Mouse (Mus musculus) midbrain, embryonic 13.5 days (tissue): ENCODE measurements around the gene Izumo1r. TPM values are rescaled to one million over a fixed set of nuclear protein-coding genes. Genes with fewer than 3 reads are reported as not detected.

ENCODE experiments used
- ATAC-seq: fragments of 200-750 bp; cut with Nextera tagmentation; 2 replicates; pipeline ENCODE4 v1.8.0; 2017; ENCODE audit warnings: mild to moderate bottlenecking, moderate TSS enrichment, moderate library complexity
- H3K27ac ChIP-seq: fragments of 300-500 bp; sonication (generic); 2 replicates; pipeline ENCODE4 v1.5.1; 2015; ENCODE audit warnings: inconsistent platforms, mild to moderate bottlenecking, moderate library complexity
- H3K27me3 ChIP-seq: fragments of 300-500 bp; sonication (generic); 2 replicates; pipeline ENCODE4 v1.6.1; 2015; ENCODE audit warnings: mild to moderate bottlenecking, inconsistent platforms
- H3K36me3 ChIP-seq: fragments of 300-500 bp; sonication (generic); 2 replicates; pipeline ENCODE4 v1.6.1; 2015; ENCODE audit warnings: mild to moderate bottlenecking, inconsistent platforms
- H3K4me1 ChIP-seq: fragments of 300-500 bp; sonication (generic); replicated peaks from 2 replicates; pipeline ENCODE4 v1.6.1; 2015; ENCODE audit warnings: inconsistent platforms
- H3K4me2 ChIP-seq: fragments of 300-500 bp; sonication (generic); replicated peaks from 2 replicates; pipeline ENCODE4 v1.6.1; 2015; ENCODE audit warnings: moderate library complexity, mild to moderate bottlenecking, inconsistent platforms
- H3K4me3 ChIP-seq: fragments of 300-500 bp; sonication (generic); replicated peaks from 2 replicates; pipeline ENCODE4 v1.5.1; 2015; ENCODE audit warnings: mild to moderate bottlenecking, inconsistent platforms
- H3K9ac ChIP-seq: fragments of 300-500 bp; sonication (generic); replicated peaks from 2 replicates; pipeline ENCODE4 v1.6.1; 2015; ENCODE audit warnings: mild to moderate bottlenecking, inconsistent platforms
- H3K9me3 ChIP-seq: fragments of 300-500 bp; sonication (generic); 2 replicates; pipeline ENCODE4 v1.6.1; 2016; ENCODE audit warnings: mild to moderate bottlenecking, inconsistent platforms
- WGBS: fragments of 180-500 bp; shearing (Covaris S2); methylation state at CpG from one replicate; pipeline ENCODE4 v1.1.7; 2015; 5-methylcytosine and 5-hydroxymethylcytosine counted together
- polyA plus RNA-seq: library from polyadenylated mRNA; unstranded; fragments of >200 nt; fragmentation: Nextera tagmentation; extraction: Ambion mirVana; gene quantifications from 2 replicates; pipeline ENCODE4 v1.2.1, GENCODE M21; 2015

Gene Izumo1r
- not detected in 2 replicates for polyA plus RNA-seq

DNA sequence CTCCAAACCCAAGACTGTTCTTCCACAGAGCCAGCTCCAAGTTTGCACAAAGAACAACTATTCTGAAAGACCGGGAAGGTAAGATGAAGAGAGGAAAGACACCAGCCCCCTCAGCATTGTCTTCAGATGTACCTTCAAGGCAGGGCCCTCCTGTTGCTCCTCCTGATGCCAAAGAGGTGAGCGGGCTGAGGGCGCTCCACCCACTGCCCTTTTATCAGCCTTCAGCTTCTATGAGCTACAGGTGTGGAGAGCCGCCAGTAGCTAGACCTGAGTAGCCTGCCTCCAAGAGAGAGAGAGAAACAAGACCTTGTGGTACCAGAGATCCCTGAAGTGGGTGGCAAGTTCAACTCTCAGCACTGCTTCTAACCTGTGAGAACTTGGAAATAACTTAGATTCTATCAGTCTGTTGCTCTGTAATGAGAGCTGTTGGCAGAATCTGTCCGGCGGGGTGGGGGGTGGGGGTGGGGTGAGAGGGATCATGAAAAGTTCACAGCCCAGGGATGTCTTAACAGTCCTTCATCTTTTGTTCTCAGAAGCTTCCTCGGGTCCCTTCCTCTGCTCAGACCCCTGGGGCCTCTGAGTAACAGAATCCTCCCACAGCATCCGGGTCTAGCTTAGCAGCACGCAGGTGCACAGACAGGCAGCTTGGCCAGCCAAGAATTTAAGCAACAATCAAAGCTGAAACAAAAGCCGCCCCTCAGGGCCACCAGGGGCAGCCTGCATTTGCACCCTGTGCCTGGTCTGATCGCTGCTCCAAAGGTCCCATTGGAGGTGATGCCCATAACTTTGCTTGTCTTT is at the start of gene Izumo1r:
TSS of gene Izumo1r (minus strand) at position 369 of the 798 bp plus-strand sequence.
- H3K9ac ChIP-seq, result no peak within 1 kb of the TSS
- no peaks in the 10 kb centered on the region for H3K27me3 ChIP-seq
- H3K4me3 ChIP-seq, result no peak within 1 kb of the TSS
- WGBS, result 39% methylated on average over 11 of the region's 11 CpGs
- H3K27ac ChIP-seq, result no peak within 1 kb of the TSS
- H3K4me2 ChIP-seq, result no peak within 1 kb of the TSS
- H3K4me1 ChIP-seq, result peaks cover 21% of the 10 kb centered on the region
- ATAC-seq, result peak; percentile 44; the same call in 1 of the 2 replicates
- H3K36me3 ChIP-seq, result no peaks in the 10 kb centered on the region
- H3K9me3 ChIP-seq, result no peaks in the 10 kb centered on the region

DNA sequence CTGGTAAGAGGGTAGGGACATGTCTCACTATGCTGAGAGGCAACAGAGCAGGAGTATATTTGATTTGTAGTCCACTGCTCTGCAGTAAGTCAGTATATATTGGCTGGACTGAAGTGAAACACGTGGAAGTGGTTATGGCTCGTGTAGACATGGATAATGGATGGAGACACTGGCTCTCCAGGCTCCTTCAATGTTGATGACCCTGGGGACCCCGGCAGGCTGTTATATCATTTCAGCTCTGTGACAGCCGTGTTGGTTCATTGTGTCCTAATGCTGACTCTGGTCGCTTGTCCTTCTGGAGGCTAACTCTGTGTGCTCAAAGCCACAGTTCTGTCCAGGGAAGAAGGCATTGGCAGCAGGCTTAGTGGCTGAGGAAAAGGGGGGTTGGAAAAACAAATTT is 47.3 kb upstream of the Izumo1r start:
- H3K4me1 ChIP-seq, result peaks cover 17% of the 10 kb centered on the region
- no peak overlapping the region for H3K9ac ChIP-seq
- no peak overlapping the region for H3K4me2 ChIP-seq
- H3K9me3 ChIP-seq, result no peaks in the 10 kb centered on the region; the same call in 1 of the 2 replicates
- no peaks in the 10 kb centered on the region for H3K27me3 ChIP-seq
- no peak overlapping the region for H3K27ac ChIP-seq
- H3K36me3 ChIP-seq, result no peaks in the 10 kb centered on the region
- 51% methylated on average over 5 of the region's 5 CpGs for WGBS
- H3K4me3 ChIP-seq, result no peak overlapping the region
- no peak for ATAC-seq

DNA sequence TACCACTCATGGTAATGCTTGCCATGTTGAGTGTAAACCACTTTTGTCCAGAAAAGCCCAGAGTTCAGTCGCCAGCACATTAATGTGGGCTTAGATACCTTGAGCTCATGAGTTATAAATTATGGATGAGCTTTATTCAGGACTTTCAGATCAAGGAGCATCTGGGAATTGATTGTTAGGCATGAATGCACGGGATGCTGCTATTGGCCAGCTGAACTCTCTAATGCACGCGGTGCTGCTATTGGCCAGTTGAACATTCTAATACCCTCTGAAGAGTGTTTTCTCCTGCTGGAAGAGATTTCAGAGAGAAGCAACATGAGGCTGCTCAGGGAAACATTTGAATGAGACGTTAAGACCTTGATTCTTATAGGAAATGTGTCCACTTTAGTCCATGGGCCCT is 45.1 kb upstream of the Izumo1r start:
- H3K9ac ChIP-seq, result no peak overlapping the region
- WGBS, result 37% methylated on average over 5 of the region's 5 CpGs
- H3K36me3 ChIP-seq, result no peaks in the 10 kb centered on the region
- no peak overlapping the region for H3K4me3 ChIP-seq
- H3K4me2 ChIP-seq, result no peak overlapping the region
- no peaks in the 10 kb centered on the region; the same call in 1 of the 2 replicates for H3K9me3 ChIP-seq
- peak; percentile 84 for ATAC-seq
- no peaks in the 10 kb centered on the region for H3K27me3 ChIP-seq
- H3K27ac ChIP-seq, result no peak overlapping the region
- H3K4me1 ChIP-seq, result peaks cover 17% of the 10 kb centered on the region

DNA sequence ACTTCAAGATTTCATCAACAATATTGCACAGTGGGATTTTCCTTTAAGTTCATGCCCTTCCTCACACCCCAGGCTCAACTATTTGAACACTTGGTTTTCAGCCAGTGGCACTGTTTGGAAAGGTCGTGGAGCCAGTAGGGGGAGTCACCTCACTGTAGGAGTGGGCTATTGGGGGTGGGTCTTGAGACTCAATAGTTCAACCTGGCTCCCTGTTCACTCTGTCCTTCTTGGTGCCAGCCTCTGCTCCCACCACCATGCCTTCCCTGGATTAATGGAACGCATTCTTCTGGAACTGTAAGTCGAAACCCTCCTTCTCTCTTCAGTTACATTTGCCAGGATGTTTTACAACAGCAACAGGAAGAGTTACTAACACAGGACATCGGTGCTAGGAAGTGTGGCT is 42.9 kb upstream of the Izumo1r start:
- H3K4me1 ChIP-seq, result peaks cover 17% of the 10 kb centered on the region
- no peaks in the 10 kb centered on the region; the same call in 1 of the 2 replicates for H3K9me3 ChIP-seq
- H3K27ac ChIP-seq, result no peak overlapping the region
- no peak for ATAC-seq
- WGBS, result 81% methylated on average over 4 of the region's 4 CpGs
- H3K9ac ChIP-seq, result no peak overlapping the region
- no peak overlapping the region for H3K4me2 ChIP-seq
- no peak overlapping the region for H3K4me3 ChIP-seq
- H3K36me3 ChIP-seq, result no peaks in the 10 kb centered on the region
- H3K27me3 ChIP-seq, result no peaks in the 10 kb centered on the region

DNA sequence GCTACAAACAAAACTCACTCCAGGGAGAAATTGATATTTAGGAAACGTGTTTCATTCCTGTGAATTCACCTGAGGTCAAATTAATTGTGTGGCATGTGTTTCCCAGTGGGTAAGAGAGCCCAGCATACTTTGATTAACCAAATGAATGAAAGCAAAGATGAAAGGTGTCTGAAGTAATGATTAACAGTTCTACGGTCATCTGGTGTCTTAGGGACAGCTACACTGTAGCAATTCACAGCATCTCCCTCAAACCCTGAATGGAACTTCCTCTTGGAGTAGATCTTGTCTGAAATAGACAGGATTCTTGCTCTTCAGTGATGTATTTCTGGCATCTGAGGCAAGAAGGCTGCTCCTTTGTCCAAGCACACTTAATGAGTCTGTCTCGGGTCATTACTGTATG is 42.2 kb upstream of the Izumo1r start:
- H3K9ac ChIP-seq, result no peak overlapping the region
- no peaks in the 10 kb centered on the region for H3K27me3 ChIP-seq
- no peak for ATAC-seq
- H3K4me1 ChIP-seq, result peaks cover 12% of the 10 kb centered on the region
- no peak overlapping the region for H3K27ac ChIP-seq
- no peak overlapping the region for H3K4me3 ChIP-seq
- H3K9me3 ChIP-seq, result no peaks in the 10 kb centered on the region; the same call in 1 of the 2 replicates
- H3K4me2 ChIP-seq, result no peak overlapping the region
- H3K36me3 ChIP-seq, result no peaks in the 10 kb centered on the region
- 63% methylated on average over 3 of the region's 3 CpGs for WGBS

DNA sequence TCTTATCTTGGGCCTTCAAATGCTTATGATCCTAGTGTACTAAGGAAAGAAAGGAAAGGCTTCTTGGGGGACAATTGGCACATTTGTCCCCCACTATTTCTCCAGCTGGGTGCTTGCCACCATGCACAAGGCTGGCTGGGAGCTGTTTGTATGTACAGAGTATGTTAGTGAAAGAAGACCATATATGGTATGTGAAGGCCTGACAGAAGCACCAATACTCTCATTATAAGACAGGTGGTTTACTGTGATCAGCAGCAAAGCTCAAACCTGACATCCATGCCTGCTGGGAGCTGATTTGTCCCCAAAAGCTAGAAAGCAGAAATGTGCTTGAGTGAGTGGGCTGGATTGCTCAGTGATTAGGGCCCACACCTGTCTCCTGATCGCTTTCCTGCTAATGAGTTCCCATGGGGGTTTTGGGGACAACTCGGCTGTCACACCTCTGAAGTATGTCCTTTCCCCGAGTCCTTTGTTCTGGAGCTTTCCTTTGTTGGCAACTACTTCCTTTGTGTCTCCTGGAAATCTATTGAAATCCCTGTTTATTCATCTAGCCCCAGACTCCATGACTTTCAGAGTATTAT is 38.5 kb upstream of the Izumo1r start:
- Histone ChIP-seq H3K27ac (no peak overlapping the region), H3K4me3 (no peak overlapping the region), H3K9ac (no peak overlapping the region), H3K4me1 (no peaks in the 10 kb centered on the region), H3K36me3 (no peaks in the 10 kb centered on the region), H3K9me3 (no peaks in the 10 kb centered on the region), H3K27me3 (no peaks in the 10 kb centered on the region), H3K4me2 (no peak overlapping the region)
- peak; percentile 79 for ATAC-seq
- WGBS, result 35% methylated on average over 3 of the region's 3 CpGs

DNA sequence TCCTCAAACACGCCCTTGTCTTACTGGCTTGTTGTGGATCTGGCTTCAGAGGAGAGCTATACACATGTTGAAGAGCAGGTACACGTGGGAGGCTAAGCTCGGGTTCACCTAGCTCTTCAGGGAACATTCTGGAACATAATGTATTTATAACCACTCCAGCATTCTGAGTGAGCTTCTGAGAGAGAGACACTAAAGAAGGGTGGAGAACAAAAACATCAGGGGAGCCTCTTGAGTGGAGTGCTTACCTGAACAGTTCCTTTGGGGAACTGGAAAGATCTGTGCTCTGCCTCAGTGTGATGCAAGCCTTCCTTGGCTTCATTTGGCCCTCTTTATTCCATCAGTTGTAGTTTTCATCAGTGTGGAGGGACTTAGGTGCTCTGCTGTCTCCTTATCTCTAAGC is 35.9 kb upstream of the Izumo1r start:
- H3K27me3 ChIP-seq, result no peaks in the 10 kb centered on the region
- no peaks in the 10 kb centered on the region for H3K9me3 ChIP-seq
- no peak overlapping the region for H3K4me3 ChIP-seq
- H3K36me3 ChIP-seq, result no peaks in the 10 kb centered on the region
- ATAC-seq, result no peak
- 88% methylated on average over 3 of the region's 3 CpGs for WGBS
- H3K9ac ChIP-seq, result no peak overlapping the region
- H3K27ac ChIP-seq, result no peak overlapping the region
- H3K4me2 ChIP-seq, result no peak overlapping the region
- no peaks in the 10 kb centered on the region for H3K4me1 ChIP-seq

DNA sequence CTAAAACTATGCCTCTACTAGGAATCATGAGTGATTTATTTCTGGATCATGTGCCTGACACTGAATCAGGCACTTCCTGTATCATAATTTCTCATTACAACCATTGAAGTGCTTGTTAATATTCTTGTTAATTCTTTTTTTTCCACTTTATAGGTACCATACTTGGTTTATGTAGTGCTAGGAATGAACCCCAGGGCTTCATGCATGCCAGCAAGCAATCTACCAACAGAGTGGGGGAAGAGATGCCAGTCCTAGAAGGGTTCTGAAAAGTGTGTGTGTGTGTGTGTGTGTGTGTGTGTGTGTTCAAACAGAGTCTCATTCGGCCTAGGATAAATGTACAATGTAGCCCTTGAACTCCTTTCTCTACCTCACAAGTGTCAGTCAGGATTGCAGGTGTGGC is 33.6 kb upstream of the Izumo1r start:
- Histone ChIP-seq H3K4me1 (no peaks in the 10 kb centered on the region), H3K27ac (no peak overlapping the region), H3K36me3 (no peaks in the 10 kb centered on the region), H3K9me3 (no peaks in the 10 kb centered on the region), H3K9ac (no peak overlapping the region), H3K4me3 (no peak overlapping the region), H3K4me2 (no peak overlapping the region), H3K27me3 (no peaks in the 10 kb centered on the region)
- 81% methylated on average over 1 of the region's 1 CpGs for WGBS
- no peak for ATAC-seq

DNA sequence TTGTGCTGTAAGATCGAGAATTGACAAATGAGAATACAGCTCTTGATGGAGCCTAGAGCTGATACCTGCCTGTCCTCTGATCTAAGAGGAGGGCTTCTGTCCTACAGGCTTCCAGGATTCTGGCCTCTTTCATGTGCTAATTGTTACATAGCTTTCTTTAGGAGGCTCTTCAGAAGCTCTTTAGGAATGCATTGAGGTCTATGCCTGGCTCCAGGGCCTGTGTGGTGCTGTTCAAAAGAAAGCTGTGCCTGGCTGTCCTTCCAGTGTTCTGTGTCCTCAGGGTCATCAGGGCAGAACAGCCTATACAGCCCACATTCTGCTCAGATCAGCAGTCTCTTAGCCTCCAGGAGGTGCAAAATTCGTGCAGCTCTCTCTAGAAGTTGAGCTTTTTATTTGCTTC is 31.1 kb upstream of the Izumo1r start:
- Histone ChIP-seq H3K4me3 (no peak overlapping the region), H3K36me3 (no peaks in the 10 kb centered on the region), H3K9ac (no peak overlapping the region), H3K4me1 (no peaks in the 10 kb centered on the region), H3K9me3 (no peaks in the 10 kb centered on the region), H3K27me3 (no peaks in the 10 kb centered on the region), H3K4me2 (no peak overlapping the region), H3K27ac (no peak overlapping the region)
- WGBS, result 44% methylated on average over 2 of the region's 2 CpGs
- ATAC-seq, result no peak

DNA sequence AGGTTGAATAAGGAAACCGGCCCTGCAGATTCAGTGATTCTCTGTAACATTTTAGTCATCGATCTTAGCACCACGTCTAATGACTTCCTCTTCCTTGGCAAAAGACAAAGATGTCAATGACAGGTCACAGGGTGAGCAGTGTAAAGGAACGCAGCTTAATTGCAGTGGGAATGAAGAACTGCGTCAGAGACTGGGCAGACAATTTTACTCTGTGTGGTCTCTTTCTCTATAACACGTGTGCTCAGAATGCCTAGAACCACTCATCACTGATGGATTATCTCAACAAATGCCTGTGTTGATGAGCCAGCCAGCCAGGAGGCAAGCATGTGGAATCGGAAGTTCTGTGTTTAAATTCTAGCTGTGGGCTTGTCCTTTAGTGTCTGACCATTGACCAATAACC is 28.2 kb upstream of the Izumo1r start:
- WGBS, result 75% methylated on average over 7 of the region's 7 CpGs
- Histone ChIP-seq H3K27me3 (no peaks in the 10 kb centered on the region), H3K36me3 (no peaks in the 10 kb centered on the region), H3K9ac (no peak overlapping the region), H3K4me2 (no peak overlapping the region), H3K27ac (no peak overlapping the region), H3K4me3 (no peak overlapping the region), H3K9me3 (no peaks in the 10 kb centered on the region), H3K4me1 (no peaks in the 10 kb centered on the region)
- no peak for ATAC-seq

DNA sequence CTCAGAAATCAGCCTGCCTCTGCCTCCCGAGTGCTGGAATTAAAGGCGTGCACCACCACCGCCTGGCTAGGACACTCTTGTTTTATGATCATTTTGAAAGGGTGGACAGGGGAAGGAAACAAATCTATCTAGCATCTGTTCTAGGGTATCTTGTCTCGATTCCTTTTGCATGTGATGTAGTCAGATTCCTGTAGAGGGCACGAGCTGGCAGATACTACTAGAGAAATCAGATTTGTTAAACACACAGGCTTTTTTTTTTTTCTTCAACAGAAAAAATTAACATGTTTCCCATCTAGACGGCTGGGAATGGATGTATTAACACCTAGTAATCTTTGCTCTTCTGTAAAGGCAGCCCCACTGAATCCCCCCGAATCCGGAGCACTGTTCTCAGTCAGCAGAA is 27.5 kb upstream of the Izumo1r start:
- Histone ChIP-seq H3K9me3 (no peaks in the 10 kb centered on the region), H3K4me3 (no peak overlapping the region), H3K4me1 (no peaks in the 10 kb centered on the region), H3K9ac (no peak overlapping the region), H3K36me3 (no peaks in the 10 kb centered on the region), H3K27ac (no peak overlapping the region), H3K4me2 (no peak overlapping the region), H3K27me3 (no peaks in the 10 kb centered on the region)
- 86% methylated on average over 8 of the region's 8 CpGs for WGBS
- ATAC-seq, result no peak

DNA sequence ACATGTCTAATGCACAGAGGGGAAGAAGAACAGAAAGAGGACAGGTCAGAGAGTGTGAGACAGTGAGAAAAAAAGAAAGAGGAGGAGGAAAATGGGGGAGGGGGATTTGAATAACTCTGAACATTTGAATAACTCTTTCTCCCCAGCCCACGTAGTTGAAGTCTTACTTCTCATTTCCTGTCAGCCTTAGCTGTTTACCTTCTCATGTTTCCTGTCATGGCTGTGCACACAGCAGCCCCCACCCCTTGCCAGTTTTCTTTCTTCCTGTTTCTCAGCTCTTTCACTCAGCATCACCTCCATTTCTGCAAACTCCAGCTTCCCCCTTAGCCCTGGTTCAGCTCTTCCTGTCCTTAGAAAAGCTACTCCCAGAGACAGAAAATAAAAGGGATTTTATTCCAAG is 22.8 kb upstream of the Izumo1r start:
- no peaks in the 10 kb centered on the region for H3K4me1 ChIP-seq
- 48% methylated on average over 1 of the region's 1 CpGs for WGBS
- H3K36me3 ChIP-seq, result no peaks in the 10 kb centered on the region
- H3K9ac ChIP-seq, result no peak overlapping the region
- no peak for ATAC-seq
- no peak overlapping the region for H3K4me2 ChIP-seq
- no peaks in the 10 kb centered on the region for H3K27me3 ChIP-seq
- H3K27ac ChIP-seq, result no peak overlapping the region
- no peaks in the 10 kb centered on the region for H3K9me3 ChIP-seq
- no peak overlapping the region for H3K4me3 ChIP-seq
